Mouse (Mus musculus) heart, embryonic 13.5 days (tissue): ENCODE results near the gene Prkd2. TPM values are rescaled to one million over a fixed set of nuclear protein-coding genes. Genes with fewer than 3 reads are reported as not detected.

Source experiments
- ATAC-seq: fragments of 200-750 bp; cut with Nextera tagmentation; 2 replicates; pipeline ENCODE4 v1.8.0; 2017; ENCODE audit warnings: moderate TSS enrichment; ENCODE audit not compliant: insufficient number of reproducible peaks, low FRiP score, low TSS enrichment; ENCODE audit errors: extremely low read depth
- H3K27ac ChIP-seq: fragments of 300-500 bp; sonication (generic); replicated peaks from 2 replicates; pipeline ENCODE4 v1.5.1; 2015; ENCODE audit warnings: moderate library complexity, mild to moderate bottlenecking, inconsistent platforms
- H3K27me3 ChIP-seq: fragments of 300-500 bp; sonication (generic); replicated peaks from 2 replicates; pipeline ENCODE4 v1.6.1; 2015; ENCODE audit warnings: mild to moderate bottlenecking, inconsistent platforms
- H3K36me3 ChIP-seq: fragments of 300-500 bp; sonication (generic); 2 replicates; pipeline ENCODE4 v1.6.1; 2015; ENCODE audit warnings: mild to moderate bottlenecking, inconsistent platforms
- H3K4me1 ChIP-seq: fragments of 300-500 bp; sonication (generic); 2 replicates; pipeline ENCODE4 v1.6.1; 2015; ENCODE audit warnings: inconsistent platforms
- H3K4me2 ChIP-seq: fragments of 300-500 bp; sonication (generic); 2 replicates; pipeline ENCODE4 v1.6.1; 2015; ENCODE audit warnings: inconsistent platforms, mild to moderate bottlenecking, moderate library complexity
- H3K4me3 ChIP-seq: fragments of 300-500 bp; sonication (generic); 2 replicates; pipeline ENCODE4 v1.5.1; 2015; ENCODE audit warnings: moderate library complexity, mild to moderate bottlenecking, inconsistent platforms
- H3K9ac ChIP-seq: fragments of 300-500 bp; sonication (generic); 2 replicates; pipeline ENCODE4 v1.6.1; 2015; ENCODE audit warnings: inconsistent platforms, mild to moderate bottlenecking, moderate library complexity
- H3K9me3 ChIP-seq: fragments of 300-500 bp; sonication (generic); 2 replicates; pipeline ENCODE4 v1.6.1; 2016; ENCODE audit warnings: inconsistent platforms
- WGBS: fragments of 180-500 bp; shearing (Covaris S2); methylation state at CpG from one replicate; pipeline ENCODE4 v1.1.7; 2015; ENCODE audit warnings: mixed read lengths; 5-methylcytosine and 5-hydroxymethylcytosine counted together
- polyA plus RNA-seq: library from polyadenylated mRNA; unstranded; fragments of >200 nt; fragmentation: Nextera tagmentation; extraction: Ambion mirVana; gene quantifications from 2 replicates; pipeline ENCODE4 v1.2.1, GENCODE M21; 2015

Gene Prkd2
- polyA plus RNA-seq, 1 experiment from 2014 or later: 9.6 TPM

DNA sequence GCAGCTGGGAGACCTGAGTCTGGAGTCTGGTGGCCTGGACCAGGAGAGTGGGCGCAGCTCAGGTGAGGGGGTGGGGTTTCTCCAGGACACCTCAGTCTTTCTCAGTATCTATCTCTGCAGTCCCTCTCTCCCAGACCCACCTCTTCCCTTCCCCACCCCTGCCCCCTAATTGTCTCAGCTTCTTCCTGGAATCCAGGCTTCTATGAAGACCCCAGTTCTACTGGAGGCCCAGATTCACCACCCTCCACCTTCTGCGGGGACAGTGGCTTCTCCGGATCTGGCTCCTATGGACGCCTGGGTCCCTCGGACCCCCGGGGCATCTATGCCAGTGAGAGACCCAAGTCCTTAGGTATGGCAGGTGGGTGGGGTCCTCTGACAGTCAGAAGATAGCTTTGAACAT is 40.5 kb downstream of the Prkd2 start:
- Histone ChIP-seq H3K36me3 (peaks cover 87% of the 10 kb centered on the region), H3K27ac (peak overlapping the region; percentile 98), H3K9me3 (peaks cover 20% of the 10 kb centered on the region)

DNA sequence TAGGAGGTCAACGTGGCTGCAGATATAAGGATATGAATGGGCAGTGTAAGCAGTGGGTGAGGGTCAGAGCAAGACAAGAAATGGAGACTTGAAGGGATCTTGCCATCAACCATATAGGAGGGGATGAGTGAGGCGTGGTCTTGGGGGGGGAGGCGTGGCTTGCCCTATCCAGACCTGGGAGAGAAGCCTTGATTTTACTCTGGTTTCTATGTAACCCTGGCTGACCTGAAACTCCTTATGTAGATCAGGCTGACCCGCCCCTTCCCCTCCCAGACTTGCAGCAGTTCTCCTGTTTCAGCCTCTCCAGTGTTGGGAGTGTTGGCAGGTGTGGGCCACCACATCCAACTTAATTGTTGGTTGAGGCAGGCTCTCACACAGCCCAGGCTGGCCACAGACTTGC is 41.6 kb downstream of the Prkd2 start:
- Histone ChIP-seq H3K9ac (no peak overlapping the region), H3K4me1 (peaks cover 44% of the 10 kb centered on the region), H3K27ac (no peak overlapping the region), H3K27me3 (peaks cover 25% of the 10 kb centered on the region), H3K4me3 (no peak overlapping the region), H3K9me3 (peaks cover 20% of the 10 kb centered on the region), H3K36me3 (peaks cover 86% of the 10 kb centered on the region), H3K4me2 (no peak overlapping the region)
- ATAC-seq: no peak
- WGBS: 63% methylated on average over 4 of the region's 4 CpGs

More for the DNA sequence above, 40.5 kb downstream of the Prkd2 start:
- H3K4me2 ChIP-seq: peak overlapping the region; percentile 19
- H3K27me3 ChIP-seq: peaks cover 25% of the 10 kb centered on the region
- ATAC-seq: no peak
- H3K4me3 ChIP-seq: no peak overlapping the region
- peaks cover 56% of the 10 kb centered on the region for H3K4me1 ChIP-seq
- peak overlapping the region; percentile 57 for H3K9ac ChIP-seq
- 78% methylated on average over 6 of the region's 6 CpGs for WGBS

DNA sequence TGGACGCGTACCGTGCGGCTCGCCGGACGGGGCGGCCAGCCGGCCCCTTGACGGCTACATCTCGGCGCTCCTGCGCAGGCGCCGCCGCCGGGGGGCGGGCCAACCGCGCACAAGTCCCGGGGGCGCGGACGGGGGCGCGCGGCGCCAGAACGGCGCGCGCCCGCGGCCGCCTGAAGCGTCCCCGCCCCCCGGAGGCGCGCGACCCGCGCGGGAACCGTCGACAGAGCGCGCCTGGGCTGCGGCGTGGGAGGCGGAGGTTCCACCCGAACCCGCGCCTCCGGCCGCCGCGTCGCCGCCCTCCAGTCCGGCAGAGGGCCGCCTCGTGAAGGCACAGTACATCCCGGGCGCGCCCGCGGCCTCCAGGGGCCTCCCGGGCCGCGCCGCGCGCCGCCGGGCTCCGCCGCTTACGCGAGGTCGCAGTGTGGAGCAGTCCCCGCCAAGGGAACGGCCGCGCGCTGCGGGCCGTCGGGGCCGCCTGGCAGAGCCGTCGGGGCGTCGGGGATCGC is 42.6 kb downstream of the Prkd2 start:
- Histone ChIP-seq H3K27ac (no peak overlapping the region), H3K4me1 (peaks cover 43% of the 10 kb centered on the region), H3K9me3 (peaks cover 20% of the 10 kb centered on the region), H3K9ac (peak overlapping the region; percentile 37; the same call in 1 of the 2 replicates), H3K4me2 (peak overlapping the region; percentile 53), H3K27me3 (peaks cover 25% of the 10 kb centered on the region), H3K4me3 (peak overlapping the region; percentile 39), H3K36me3 (peaks cover 89% of the 10 kb centered on the region)
- ATAC-seq: no peak
- 14% methylated on average over 88 of the region's 95 CpGs for whole genome bisulfite sequencing

DNA sequence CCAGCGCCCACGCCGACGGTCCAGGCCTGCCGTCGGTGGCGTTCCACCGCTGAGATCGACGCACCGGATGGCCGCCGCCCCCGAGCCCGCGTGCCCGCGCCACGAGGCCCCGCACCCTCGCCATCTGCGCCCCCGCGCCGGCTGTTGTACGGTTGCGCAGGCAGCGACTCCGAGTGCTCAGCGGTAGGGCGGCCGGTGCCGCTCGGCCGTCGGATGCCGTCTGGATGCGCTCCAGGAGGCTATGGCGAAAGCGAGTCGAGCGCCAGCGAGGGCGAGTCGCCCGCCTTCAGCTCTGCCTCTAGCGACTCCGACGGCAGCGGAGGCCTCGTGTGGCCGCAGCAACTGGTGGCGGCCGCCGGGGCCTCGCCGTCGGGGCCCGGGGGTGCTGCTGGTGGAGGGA is 43.2 kb downstream of the Prkd2 start:
- Histone ChIP-seq H3K27me3 (peaks cover 25% of the 10 kb centered on the region), H3K9me3 (peaks cover 20% of the 10 kb centered on the region), H3K4me2 (peak overlapping the region; percentile 53; the same call in 1 of the 2 replicates), H3K4me1 (peaks cover 43% of the 10 kb centered on the region), H3K4me3 (peak overlapping the region; percentile 39), H3K36me3 (peaks cover 86% of the 10 kb centered on the region), H3K9ac (0 out of 2 replicates have a peak overlapping the region, but pooled peaks have one; percentile 37), H3K27ac (no peak overlapping the region)
- no peak for ATAC-seq
- 48% methylated on average over 59 of the region's 59 CpGs for WGBS

DNA sequence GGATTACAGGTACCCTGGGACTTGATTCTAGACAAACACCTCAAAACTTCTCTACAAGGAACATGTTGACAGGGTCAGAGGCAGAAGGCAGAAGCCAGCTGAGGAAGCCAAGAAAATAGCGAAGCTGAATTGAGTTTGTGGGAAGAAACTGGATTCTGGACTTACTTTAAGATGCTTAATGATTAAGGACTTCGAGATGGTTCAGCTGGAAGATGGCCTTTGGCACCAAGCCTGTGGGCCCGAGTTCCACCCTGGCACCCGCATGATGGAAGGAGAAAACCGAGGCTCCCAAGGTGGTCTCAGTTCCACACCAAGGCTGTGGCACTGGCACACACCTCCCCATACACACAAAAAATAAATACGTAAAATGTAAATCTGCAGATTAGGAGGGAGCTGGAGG is 47.8 kb downstream of the Prkd2 start:
- ATAC-seq: no peak
- peak overlapping the region; percentile 69 for H3K9ac ChIP-seq
- WGBS: 21% methylated on average over 6 of the region's 6 CpGs
- peak overlapping the region; percentile 72 for H3K4me2 ChIP-seq
- H3K4me1 ChIP-seq: peaks cover 54% of the 10 kb centered on the region
- H3K36me3 ChIP-seq: peaks cover 43% of the 10 kb centered on the region
- H3K9me3 ChIP-seq: peaks cover 10% of the 10 kb centered on the region
- H3K27me3 ChIP-seq: peaks cover 45% of the 10 kb centered on the region
- peak overlapping the region; percentile 43 for H3K4me3 ChIP-seq
- peak overlapping the region; percentile 93 for H3K27ac ChIP-seq

DNA sequence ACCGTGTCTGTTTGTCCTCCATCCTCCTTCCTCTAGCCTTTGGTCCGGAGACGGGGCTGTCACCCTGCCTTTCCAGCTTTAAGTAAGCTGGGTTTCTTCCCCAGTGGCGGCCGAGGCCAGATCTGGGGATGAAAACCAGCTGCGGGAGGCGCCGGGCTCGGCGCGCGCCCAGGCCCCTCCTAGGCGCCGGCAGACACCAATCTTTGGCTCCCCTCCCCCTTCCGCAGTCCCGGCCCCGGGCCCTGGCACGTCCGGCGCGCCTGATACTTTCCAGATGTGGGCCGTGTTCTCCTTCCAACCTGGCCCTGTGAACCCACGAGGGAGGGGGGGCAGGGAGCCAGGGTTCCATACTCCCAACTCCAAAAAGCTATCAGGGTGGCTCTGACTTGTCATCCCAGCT is 48.2 kb downstream of the Prkd2 start:
- Histone ChIP-seq H3K4me3 (peak overlapping the region; percentile 43), H3K27me3 (peaks cover 42% of the 10 kb centered on the region), H3K36me3 (peaks cover 39% of the 10 kb centered on the region), H3K9ac (peak overlapping the region; percentile 69), H3K4me1 (peaks cover 55% of the 10 kb centered on the region), H3K9me3 (peaks cover 6% of the 10 kb centered on the region), H3K4me2 (peak overlapping the region; percentile 72), H3K27ac (peak overlapping the region; percentile 93)
- 1% methylated on average over 23 of the region's 23 CpGs for WGBS
- peak; percentile 51; the same call in 1 of the 2 replicates for ATAC-seq

DNA sequence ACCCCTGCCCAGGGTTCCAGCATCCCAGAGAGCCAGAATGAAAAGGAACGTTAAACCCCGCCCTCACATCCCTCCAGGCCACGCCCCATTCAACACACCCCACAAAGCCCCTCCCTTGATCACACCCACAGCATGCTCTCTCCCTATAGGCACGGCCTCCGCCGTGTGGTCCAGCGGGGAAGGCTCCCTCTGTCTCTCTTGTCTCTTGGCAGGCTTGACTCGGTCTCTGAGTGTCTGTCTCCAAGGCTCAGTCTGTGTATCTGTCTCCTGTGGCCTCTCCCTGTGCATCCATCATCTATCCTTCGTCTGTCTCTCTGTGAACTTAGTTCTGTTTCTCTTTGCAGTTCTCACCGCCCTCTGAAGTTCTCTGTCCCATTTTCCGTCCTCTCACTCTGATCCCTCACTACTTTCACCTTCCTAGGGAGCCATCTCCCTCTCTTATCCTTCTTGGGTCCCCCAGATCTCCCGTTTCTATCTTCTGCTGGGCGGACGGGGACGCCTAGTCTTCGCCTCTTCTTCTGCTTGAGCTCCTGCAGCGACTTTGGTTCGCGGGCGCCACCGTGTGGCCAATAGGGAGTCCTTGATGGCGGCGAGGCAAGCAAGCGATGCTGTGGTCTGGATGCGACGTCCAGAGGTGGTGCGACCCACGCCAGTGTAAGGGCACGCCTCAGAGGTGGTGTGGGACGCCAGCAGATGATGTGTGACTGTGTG is 49.1 kb downstream of the Prkd2 start, which contains the start of gene Gng8:
Gng8 (plus strand) TSS at position 146 of the 711 bp plus-strand sequence.
- ATAC-seq: peak; percentile 72
- peak within 1 kb of the TSS; percentile 93 for H3K27ac ChIP-seq
- H3K4me3 ChIP-seq: peak within 1 kb of the TSS; percentile 43
- H3K9me3 ChIP-seq: no peaks in the 10 kb centered on the region
- H3K27me3 ChIP-seq: peaks cover 40% of the 10 kb centered on the region
- peak within 1 kb of the TSS; percentile 72 for H3K4me2 ChIP-seq
- H3K4me1 ChIP-seq: peaks cover 55% of the 10 kb centered on the region
- WGBS: under 1% methylated on average over 30 of the region's 30 CpGs
- H3K36me3 ChIP-seq: peaks cover 30% of the 10 kb centered on the region
- peak within 1 kb of the TSS; percentile 69 for H3K9ac ChIP-seq

DNA sequence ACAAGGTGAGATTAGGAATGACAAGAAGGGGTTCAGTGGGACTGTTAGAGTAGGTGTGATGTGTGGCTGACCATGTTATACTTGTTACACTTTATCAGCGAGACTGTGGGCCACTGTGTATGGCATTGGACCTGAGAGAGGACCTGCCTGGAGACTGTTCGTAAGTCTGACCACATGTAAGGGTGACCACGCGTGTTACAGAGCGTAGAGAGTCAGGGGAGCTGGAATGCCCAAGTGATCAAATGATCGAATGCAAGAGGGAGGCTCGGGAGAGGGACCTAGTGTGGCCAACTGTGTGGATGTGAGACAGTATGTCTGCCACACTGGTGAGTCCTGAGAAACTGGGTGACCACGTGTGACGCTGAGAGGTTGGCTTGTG is 49.6 kb downstream of the Prkd2 start:
- H3K4me2 ChIP-seq: peak overlapping the region; percentile 72
- peak overlapping the region; percentile 69 for H3K9ac ChIP-seq
- peak overlapping the region; percentile 43 for H3K4me3 ChIP-seq
- H3K4me1 ChIP-seq: peaks cover 55% of the 10 kb centered on the region
- ATAC-seq: no peak
- peaks cover 40% of the 10 kb centered on the region for H3K27me3 ChIP-seq
- H3K36me3 ChIP-seq: peaks cover 25% of the 10 kb centered on the region
- 38% methylated on average over 9 of the region's 9 CpGs for WGBS
- H3K27ac ChIP-seq: no peak overlapping the region
- H3K9me3 ChIP-seq: no peaks in the 10 kb centered on the region

DNA sequence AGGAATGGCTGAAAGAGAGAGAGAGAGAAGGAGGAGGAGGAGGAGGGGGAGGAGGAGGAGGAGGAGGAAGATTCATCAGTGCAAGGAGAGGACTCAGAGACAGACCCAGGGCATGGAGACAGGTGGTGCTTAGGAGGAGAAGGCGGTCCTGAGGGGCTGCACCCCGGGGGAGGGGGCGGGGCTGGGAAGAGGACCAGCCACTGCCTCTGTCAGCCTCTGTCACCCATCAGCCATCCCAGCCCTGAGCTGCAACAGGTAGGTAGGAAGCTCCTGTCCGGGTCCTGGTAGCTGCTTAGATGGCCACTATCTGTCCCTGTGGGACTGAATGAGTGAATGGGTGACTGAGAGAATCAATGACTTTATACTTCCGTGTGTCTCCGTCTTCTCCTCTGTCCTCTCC is 50.9 kb downstream of the Prkd2 start:
- peak overlapping the region; percentile 35 for H3K4me3 ChIP-seq
- peaks cover 12% of the 10 kb centered on the region for H3K36me3 ChIP-seq
- peaks cover 41% of the 10 kb centered on the region for H3K27me3 ChIP-seq
- H3K4me1 ChIP-seq: peaks cover 55% of the 10 kb centered on the region
- peak overlapping the region; percentile 72 for H3K4me2 ChIP-seq
- no peak for ATAC-seq
- no peaks in the 10 kb centered on the region for H3K9me3 ChIP-seq
- WGBS: 7% methylated on average over 6 of the region's 6 CpGs
- peak overlapping the region; percentile 69 for H3K9ac ChIP-seq
- H3K27ac ChIP-seq: no peak overlapping the region

DNA sequence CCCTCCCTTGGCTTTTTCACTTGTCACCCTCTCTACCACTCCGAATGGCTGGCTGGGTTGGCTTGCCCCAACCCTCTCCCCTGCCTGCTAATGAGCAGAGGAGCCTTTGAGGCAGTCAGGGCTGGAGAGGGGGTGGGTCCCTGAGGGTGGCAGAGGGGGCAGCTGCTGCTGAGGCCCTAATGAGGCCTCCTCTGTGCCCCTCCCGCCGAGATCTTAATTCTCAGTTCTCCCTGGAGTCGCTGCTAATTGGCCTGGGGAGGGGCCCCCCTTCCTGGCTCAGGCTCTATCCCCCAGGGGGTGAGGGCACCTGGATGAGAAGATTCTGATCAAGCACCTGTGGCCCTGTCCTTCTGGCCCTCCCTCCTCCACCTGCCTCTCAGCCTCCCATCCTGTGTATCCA is 51.6 kb downstream of the Prkd2 start:
- H3K9me3 ChIP-seq: no peaks in the 10 kb centered on the region
- no peak overlapping the region for H3K27ac ChIP-seq
- peaks cover 48% of the 10 kb centered on the region for H3K27me3 ChIP-seq
- peak overlapping the region; percentile 72 for H3K4me2 ChIP-seq
- WGBS: 1% methylated on average over 4 of the region's 4 CpGs
- no peak for ATAC-seq
- H3K4me3 ChIP-seq: peak overlapping the region; percentile 35; the same call in 1 of the 2 replicates
- peaks cover 6% of the 10 kb centered on the region; the same call in 1 of the 2 replicates for H3K36me3 ChIP-seq
- peak overlapping the region; percentile 71 for H3K9ac ChIP-seq
- peaks cover 55% of the 10 kb centered on the region for H3K4me1 ChIP-seq

DNA sequence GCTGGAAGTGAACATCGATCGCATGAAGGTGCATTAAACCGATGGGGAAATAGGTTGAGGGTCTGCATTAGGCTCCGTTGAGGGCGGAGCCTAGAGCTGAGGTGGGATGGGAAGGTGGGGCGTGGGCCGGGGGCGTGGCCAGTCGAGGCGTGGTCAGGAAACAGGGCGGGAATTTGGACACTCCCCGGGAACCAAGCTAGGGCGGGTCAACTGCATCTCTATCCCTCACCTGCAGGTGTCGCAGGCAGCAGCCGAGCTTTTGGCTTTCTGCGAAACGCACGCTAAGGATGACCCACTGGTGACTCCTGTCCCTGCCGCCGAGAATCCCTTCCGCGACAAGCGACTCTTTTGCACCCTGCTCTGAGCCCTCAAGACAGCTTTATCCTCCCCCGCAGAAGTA is 52.3 kb downstream of the Prkd2 start:
- peak; percentile 7; the same call in 1 of the 2 replicates for ATAC-seq
- Histone ChIP-seq H3K36me3 (no peaks in the 10 kb centered on the region), H3K9me3 (no peaks in the 10 kb centered on the region), H3K9ac (peak overlapping the region; percentile 71), H3K27me3 (peaks cover 55% of the 10 kb centered on the region), H3K4me1 (peaks cover 49% of the 10 kb centered on the region), H3K4me2 (peak overlapping the region; percentile 72), H3K4me3 (peak overlapping the region; percentile 35), H3K27ac (no peak overlapping the region)
- under 1% methylated on average over 24 of the region's 24 CpGs for WGBS
